Mouse (Mus musculus): ENCODE measurements around the gene Gsto2. TPM values are rescaled to one million over a fixed set of nuclear protein-coding genes. Genes with fewer than 3 reads are reported as not detected.

Gsto2 gene
- polyA plus RNA-seq, 1 experiment from 2014 or later: 1.2 TPM

DNA sequence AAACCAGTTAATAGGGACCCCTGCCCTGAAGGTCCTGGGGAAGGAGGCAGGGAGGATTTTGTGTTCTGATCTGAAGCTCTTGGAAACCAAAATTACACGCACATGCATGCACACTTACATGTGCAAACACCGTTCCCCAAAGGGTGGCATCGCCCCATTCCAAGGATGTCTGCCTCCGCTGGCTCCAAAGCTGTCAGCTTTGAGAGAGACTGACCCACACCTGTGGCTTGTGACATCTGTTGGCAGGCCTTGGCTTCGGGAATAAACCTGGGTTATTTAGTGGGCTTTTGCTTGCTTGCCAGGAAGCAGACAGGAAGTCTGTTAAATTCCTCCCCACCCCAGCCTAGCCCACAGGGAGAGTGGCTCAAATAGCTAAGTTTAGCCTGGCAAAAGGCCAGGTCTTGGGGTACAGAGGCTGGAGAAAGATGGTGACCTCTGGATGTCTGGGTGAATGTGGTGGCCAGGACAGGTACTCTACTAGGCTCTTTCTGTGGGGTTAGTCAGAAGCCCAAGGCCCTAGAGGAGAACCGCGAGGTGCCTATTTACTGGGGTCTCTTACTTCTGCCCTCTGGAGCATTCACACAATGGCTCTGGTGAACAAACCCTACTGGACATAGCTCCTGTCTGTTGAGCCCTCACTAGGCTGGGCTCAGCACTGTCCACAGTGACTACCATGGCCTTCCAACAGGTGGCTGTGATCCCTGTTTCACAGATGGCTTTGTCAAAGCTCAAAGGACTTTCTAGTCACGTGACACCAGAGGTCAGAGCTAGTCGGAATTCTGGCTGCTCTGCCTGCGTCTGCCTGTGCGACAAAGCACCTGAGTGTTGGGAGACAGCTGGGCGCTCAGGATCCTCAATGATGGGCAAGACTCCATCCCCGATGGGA, 37.2 kb downstream of the Gsto2 start:
- no peak for ATAC-seq (ENCODE audit: low FRiP score, low read depth)
- no peaks in the 10 kb centered on the region for H3K9me3 ChIP-seq
- H3K4me1 ChIP-seq (replicated peaks): peaks cover 7% of the 10 kb centered on the region; the same call in 1 of the 2 replicates
- WGBS: 69% methylated on average over 13 of the region's 13 CpGs
- no peak overlapping the region for H3K9ac ChIP-seq
- H3K4me3 ChIP-seq: no peak overlapping the region
- H3K27ac ChIP-seq (replicated peaks): no peak overlapping the region
- H3K36me3 ChIP-seq: no peaks in the 10 kb centered on the region
- no peaks in the 10 kb centered on the region for H3K27me3 ChIP-seq
- no peak overlapping the region for H3K4me2 ChIP-seq

DNA sequence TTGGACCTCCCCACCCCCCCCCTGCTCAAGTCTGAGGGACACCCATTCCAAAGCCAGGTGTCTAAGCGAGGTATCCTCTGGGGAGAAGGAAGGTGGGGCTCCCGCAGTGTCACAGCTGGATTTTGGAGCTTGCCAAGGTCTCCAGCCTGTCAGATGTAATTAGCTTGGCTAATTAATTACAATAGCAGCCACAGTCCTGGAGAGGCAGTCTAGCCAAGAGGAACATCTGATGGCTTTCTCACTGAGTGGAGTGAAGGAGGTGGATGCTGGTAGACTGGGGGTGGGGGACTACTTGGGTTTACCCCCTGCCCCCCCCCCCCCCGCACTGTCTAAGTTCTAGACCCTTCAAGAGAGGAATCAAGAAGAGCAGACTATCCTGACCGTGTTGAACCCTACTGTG, 38.3 kb downstream of the Gsto2 start:
- Histone ChIP-seq H3K27me3 (no peaks in the 10 kb centered on the region), H3K4me2 (no peak overlapping the region), H3K27ac (replicated peaks) (no peak overlapping the region), H3K36me3 (no peaks in the 10 kb centered on the region), H3K9me3 (no peaks in the 10 kb centered on the region), H3K9ac (no peak overlapping the region), H3K4me1 (replicated peaks) (peaks cover 10% of the 10 kb centered on the region), H3K4me3 (no peak overlapping the region)
- ATAC-seq (ENCODE audit: low FRiP score, low read depth): peak; percentile 35; the same call in 1 of the 2 replicates
- WGBS: 50% methylated on average over 4 of the region's 4 CpGs

DNA sequence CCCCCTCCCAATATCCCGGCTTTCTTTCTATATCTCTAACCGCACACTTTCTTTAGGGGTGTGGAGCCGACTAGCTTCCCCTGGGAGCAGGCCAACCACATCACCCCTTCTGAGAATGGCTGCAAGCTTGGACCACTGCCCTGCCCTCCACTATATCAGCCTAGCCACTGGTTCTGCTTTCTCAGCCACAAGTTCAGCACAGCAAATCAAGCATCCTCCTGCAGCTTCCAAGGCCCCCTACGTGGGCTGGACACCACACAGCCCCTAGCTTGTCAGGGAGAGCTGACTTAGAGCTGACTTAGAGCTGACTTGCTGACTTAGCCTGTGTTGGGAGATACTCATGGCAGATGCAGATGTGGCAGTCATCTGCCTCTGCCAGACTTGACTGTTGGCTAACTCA, 39.7 kb downstream of the Gsto2 start:
- Histone ChIP-seq H3K27me3 (no peaks in the 10 kb centered on the region), H3K4me2 (no peak overlapping the region), H3K27ac (replicated peaks) (0 out of 2 replicates have a peak overlapping the region, but pooled peaks have one; percentile 7), H3K4me3 (no peak overlapping the region), H3K36me3 (no peaks in the 10 kb centered on the region), H3K4me1 (replicated peaks) (peaks cover 22% of the 10 kb centered on the region), H3K9me3 (no peaks in the 10 kb centered on the region), H3K9ac (no peak overlapping the region)
- WGBS: 85% methylated on average over 4 of the region's 4 CpGs
- ATAC-seq (ENCODE audit: low FRiP score, low read depth): no peak

DNA sequence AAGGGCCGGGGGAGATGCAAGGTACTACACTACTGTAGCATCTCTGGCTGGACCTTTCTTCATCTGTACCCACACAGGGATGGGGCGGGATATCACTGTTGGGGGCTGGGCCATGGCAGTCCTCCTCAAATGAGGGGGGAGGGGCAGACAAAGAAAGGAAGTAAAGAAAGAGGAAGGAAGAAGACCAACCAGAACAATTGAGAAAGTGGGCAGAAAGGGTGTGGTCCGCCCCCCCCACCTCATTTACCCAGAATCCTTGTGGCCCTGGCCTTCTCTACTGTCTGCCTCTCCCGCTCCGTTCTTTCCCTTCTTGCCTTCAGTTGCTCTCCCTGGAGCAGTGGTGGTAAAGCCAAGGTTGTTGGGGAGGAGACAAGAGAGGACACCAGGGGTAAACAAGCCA, 40.3 kb downstream of the Gsto2 start:
- Histone ChIP-seq H3K9ac (no peak overlapping the region), H3K27me3 (no peaks in the 10 kb centered on the region), H3K4me1 (replicated peaks) (peaks cover 27% of the 10 kb centered on the region), H3K9me3 (no peaks in the 10 kb centered on the region), H3K4me2 (no peak overlapping the region), H3K4me3 (no peak overlapping the region), H3K27ac (replicated peaks) (no peak overlapping the region), H3K36me3 (no peaks in the 10 kb centered on the region)
- no peak for ATAC-seq (ENCODE audit: low FRiP score, low read depth)
- WGBS: 89% methylated on average over 5 of the region's 5 CpGs

DNA sequence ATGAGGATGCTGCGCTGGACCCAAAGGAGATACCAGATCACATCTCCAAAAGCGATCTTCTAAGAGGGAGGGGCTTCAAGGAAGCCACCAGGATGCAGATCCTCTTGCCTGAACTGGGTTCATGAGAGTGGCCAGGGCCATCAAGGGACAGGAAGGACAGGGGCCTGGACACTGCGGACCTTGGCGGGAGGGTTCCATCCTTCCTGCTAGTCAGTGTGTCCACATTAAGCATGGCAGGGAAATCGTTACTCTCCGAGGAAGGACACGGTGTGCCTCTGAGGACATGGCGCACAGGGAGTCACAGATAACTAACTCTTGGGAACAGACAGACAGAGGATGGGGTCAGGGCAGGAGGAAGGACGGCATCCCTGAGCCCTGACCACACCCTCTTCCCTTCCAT, 42.3 kb downstream of the Gsto2 start:
- H3K9ac ChIP-seq: no peak overlapping the region
- 92% methylated on average over 9 of the region's 9 CpGs for WGBS
- no peak for ATAC-seq (ENCODE audit: low FRiP score, low read depth)

DNA sequence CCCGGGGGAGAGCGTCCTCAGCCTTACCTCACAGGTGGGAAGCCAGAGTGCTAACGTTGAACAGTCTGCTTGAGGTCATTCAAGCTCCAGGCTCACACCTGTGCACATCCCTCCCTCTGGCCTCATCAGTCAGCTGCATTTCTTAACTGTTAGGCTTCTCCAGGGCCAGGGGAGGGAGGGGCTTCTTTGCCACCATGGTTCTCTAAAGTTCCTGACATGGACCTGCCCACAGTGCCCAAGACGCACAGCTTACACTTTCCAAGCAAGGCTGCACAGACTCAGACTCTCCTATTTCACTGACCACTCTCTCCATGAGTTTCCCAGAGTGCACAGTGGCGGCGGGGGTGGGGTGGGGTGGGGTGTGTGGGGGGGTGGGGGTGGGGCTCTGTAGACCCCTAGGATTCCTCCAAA, 43.6 kb downstream of the Gsto2 start:
- peaks cover 22% of the 10 kb centered on the region for H3K4me1 ChIP-seq (replicated peaks)
- ATAC-seq (ENCODE audit: low FRiP score, low read depth): peak; percentile 39; the same call in 1 of the 2 replicates
- H3K36me3 ChIP-seq: no peaks in the 10 kb centered on the region
- no peak overlapping the region for H3K9ac ChIP-seq
- peak overlapping the region; percentile 22; the same call in 1 of the 2 replicates for H3K4me3 ChIP-seq
- no peaks in the 10 kb centered on the region for H3K9me3 ChIP-seq
- H3K4me2 ChIP-seq: peak overlapping the region; percentile 49
- H3K27me3 ChIP-seq: no peaks in the 10 kb centered on the region
- WGBS: 32% methylated on average over 6 of the region's 6 CpGs
- no peak overlapping the region; the same call in 1 of the 2 replicates for H3K27ac ChIP-seq (replicated peaks)

More for the DNA sequence above, 42.3 kb downstream of the Gsto2 start:
- no peak overlapping the region for H3K4me2 ChIP-seq
- H3K27ac ChIP-seq (replicated peaks): no peak overlapping the region
- H3K27me3 ChIP-seq: no peaks in the 10 kb centered on the region
- H3K4me3 ChIP-seq: no peak overlapping the region
- H3K9me3 ChIP-seq: no peaks in the 10 kb centered on the region
- no peaks in the 10 kb centered on the region for H3K36me3 ChIP-seq
- peaks cover 29% of the 10 kb centered on the region for H3K4me1 ChIP-seq (replicated peaks)

DNA sequence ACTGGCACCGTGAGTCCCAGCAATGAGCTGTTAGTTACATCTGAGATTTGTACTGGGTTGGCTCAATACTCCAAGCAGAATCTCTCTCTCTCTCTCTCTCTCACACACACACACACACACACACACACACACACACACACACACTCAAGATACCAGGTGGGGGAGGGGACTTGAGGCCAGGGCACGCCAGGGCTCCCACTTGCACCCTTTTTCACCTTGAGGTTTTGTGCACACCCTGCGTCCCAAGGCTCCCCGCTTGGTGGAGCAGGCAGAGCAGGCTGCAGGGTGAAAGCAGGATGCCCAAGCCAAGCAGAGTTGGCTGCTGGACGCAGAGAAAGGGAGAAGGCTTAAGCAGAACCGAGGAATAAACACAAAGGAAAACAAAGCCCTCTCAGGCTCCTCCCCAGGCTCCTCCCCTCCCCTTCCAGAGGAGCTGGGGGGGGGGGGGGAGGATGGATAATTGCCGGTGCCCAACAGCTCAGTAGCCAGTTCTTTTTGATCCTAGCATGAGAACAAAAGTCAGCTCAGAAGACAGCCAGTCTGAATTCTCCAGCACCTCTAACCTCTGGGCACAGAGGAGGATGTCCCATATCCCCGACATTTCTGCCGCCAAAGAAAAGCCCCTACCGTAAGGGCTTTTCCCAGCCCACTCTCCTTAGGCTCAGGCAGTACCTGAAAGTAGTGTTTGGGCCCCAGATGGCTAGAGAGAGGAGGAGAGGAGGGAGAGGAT, 44.2 kb downstream of the Gsto2 start:
- peak overlapping the region; percentile 22 for H3K4me3 ChIP-seq
- peak overlapping the region; percentile 17 for H3K9ac ChIP-seq
- peak overlapping the region; percentile 80 for H3K27ac ChIP-seq (replicated peaks)
- no peaks in the 10 kb centered on the region for H3K27me3 ChIP-seq
- 2% methylated on average over 10 of the region's 10 CpGs for WGBS
- H3K4me1 ChIP-seq (replicated peaks): peaks cover 22% of the 10 kb centered on the region
- H3K9me3 ChIP-seq: no peaks in the 10 kb centered on the region
- H3K4me2 ChIP-seq: peak overlapping the region; percentile 49
- ATAC-seq (ENCODE audit: low FRiP score, low read depth): peak; percentile 86
- no peaks in the 10 kb centered on the region for H3K36me3 ChIP-seq

DNA sequence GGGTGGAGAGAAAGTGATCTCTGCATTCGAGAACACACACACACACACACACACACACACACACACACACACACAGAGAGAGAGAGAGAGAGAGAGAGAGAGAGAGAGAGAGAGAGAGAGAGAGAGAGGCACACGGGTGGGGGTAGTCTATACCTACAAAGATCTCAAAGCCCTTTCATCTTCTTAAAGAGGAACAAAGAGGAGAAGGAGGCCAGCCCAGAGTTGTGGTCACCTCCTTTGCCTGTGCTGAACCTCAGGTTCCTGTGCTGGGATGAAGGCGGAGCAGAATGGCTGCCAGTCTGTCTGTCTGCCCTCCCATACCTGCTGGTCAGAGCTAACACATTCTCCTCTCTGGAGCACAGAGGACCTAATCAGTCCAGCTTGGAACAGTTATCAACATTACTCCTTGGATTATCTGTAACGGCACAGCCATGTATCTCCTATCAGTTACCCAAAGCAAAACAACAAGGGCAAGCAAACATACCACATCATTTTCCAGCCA, 44.8 kb downstream of the Gsto2 start:
- Histone ChIP-seq H3K4me2 (peak overlapping the region; percentile 49), H3K4me3 (no peak overlapping the region), H3K4me1 (replicated peaks) (peaks cover 22% of the 10 kb centered on the region), H3K9me3 (no peaks in the 10 kb centered on the region), H3K27ac (replicated peaks) (peak overlapping the region; percentile 80), H3K36me3 (no peaks in the 10 kb centered on the region), H3K27me3 (no peaks in the 10 kb centered on the region), H3K9ac (no peak overlapping the region)
- WGBS: 43% methylated on average over 4 of the region's 4 CpGs
- ATAC-seq (ENCODE audit: low FRiP score, low read depth): no peak

DNA sequence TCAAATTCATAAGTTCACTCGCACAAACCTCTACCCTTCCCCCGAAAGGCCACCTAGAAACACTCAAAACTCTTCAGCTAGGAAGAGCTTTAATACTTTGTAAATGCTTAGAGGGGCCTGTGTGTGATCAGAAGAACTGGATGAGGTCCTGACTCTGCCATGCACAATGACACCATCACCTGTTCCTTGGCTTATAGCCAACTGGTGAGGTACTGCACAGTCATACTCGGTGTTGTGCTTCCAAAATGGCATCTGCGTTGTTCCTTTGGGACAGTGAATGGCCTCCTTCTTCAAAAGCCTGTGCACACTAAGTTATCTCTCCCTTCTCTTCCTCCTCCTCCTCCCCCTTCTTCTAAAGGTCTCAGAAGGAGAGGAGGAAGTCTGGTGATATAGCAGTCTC, 45.4 kb downstream of the Gsto2 start:
- Histone ChIP-seq H3K9ac (no peak overlapping the region), H3K27ac (replicated peaks) (0 out of 2 replicates have a peak overlapping the region, but pooled peaks have one; percentile 80), H3K36me3 (no peaks in the 10 kb centered on the region), H3K9me3 (no peaks in the 10 kb centered on the region), H3K4me2 (no peak overlapping the region), H3K4me3 (no peak overlapping the region), H3K27me3 (no peaks in the 10 kb centered on the region), H3K4me1 (replicated peaks) (peaks cover 22% of the 10 kb centered on the region)
- ATAC-seq (ENCODE audit: low FRiP score, low read depth): no peak
- 91% methylated on average over 4 of the region's 4 CpGs for WGBS

DNA sequence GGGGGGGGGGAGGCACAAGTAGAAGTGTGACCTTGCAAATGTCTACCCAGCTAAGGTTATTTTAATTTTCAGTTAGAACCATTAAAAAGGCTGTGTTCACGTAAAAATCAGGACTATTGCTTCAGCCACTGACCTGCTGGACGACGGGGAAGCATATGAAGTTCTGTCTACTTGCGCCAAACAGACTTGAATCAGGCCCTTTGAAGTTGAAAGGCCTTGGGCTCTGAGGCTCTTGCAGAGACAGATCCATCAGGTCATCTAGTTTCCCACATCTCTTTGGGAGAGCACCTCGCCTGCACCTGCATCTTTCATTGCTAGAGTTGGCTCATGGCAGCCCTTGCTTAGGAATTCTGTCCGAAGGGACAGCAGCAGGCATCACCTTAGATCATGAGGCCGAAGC, 48.0 kb downstream of the Gsto2 start:
- Histone ChIP-seq H3K9me3 (no peaks in the 10 kb centered on the region), H3K27ac (replicated peaks) (no peak overlapping the region), H3K9ac (no peak overlapping the region), H3K4me1 (replicated peaks) (peaks cover 38% of the 10 kb centered on the region), H3K27me3 (no peaks in the 10 kb centered on the region), H3K4me2 (no peak overlapping the region), H3K36me3 (no peaks in the 10 kb centered on the region), H3K4me3 (no peak overlapping the region)
- no peak for ATAC-seq (ENCODE audit: low FRiP score, low read depth)
- 94% methylated on average over 7 of the region's 7 CpGs for WGBS

DNA sequence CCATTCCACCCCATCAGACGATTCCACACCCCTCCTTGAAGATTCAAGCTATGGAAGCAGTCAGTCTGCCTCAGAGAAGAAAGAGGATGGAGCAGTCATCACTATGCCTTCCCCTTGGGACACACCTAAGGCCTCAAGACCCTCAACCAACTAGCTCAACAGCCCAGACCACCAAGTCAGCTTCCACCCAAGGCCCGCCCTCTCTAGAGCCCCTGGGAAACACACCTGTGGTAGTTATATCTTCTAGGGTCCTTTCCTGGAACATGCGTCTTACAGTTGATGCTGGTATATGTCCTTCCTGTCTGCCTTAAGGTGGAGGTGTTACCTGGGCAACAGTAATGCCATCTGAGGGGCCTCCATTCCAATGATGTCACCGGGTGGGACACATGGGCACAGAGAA, 48.9 kb downstream of the Gsto2 start:
- no peak for ATAC-seq (ENCODE audit: low FRiP score, low read depth)
- H3K27ac ChIP-seq (replicated peaks): no peak overlapping the region
- 94% methylated on average over 4 of the region's 4 CpGs for WGBS
- no peaks in the 10 kb centered on the region for H3K36me3 ChIP-seq
- H3K4me3 ChIP-seq: no peak overlapping the region
- H3K9me3 ChIP-seq: no peaks in the 10 kb centered on the region
- H3K27me3 ChIP-seq: no peaks in the 10 kb centered on the region
- H3K4me1 ChIP-seq (replicated peaks): peaks cover 32% of the 10 kb centered on the region
- H3K9ac ChIP-seq: no peak overlapping the region
- no peak overlapping the region for H3K4me2 ChIP-seq

DNA sequence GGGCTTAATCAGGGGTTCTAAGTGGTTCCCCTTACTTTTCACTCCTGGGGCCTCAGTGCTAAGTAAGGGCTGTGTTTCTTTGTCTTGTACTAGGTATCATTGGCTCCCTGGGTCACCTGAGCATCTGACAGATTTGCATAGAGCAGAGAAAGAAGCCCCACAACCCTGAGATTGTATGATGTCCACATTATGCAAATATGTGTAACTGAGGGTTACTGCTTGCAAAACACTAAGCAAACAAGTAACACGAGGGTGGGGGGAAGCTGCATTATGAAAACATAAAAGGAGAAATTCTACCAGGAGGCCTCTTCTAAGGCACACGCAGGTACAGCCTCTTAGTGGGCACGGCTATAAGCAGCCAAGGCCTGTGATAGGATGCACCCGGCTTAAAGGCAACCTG, 49.9 kb downstream of the Gsto2 start:
- WGBS: 79% methylated on average over 4 of the region's 4 CpGs
- no peak overlapping the region for H3K27ac ChIP-seq (replicated peaks)
- H3K9me3 ChIP-seq: no peaks in the 10 kb centered on the region
- H3K4me3 ChIP-seq: no peak overlapping the region
- no peak overlapping the region for H3K9ac ChIP-seq
- peaks cover 29% of the 10 kb centered on the region for H3K4me1 ChIP-seq (replicated peaks)
- ATAC-seq (ENCODE audit: low FRiP score, low read depth): no peak
- H3K27me3 ChIP-seq: no peaks in the 10 kb centered on the region
- no peaks in the 10 kb centered on the region for H3K36me3 ChIP-seq
- no peak overlapping the region for H3K4me2 ChIP-seq
